Mouse (Mus musculus): ENCODE results near the gene a. TPM values are rescaled to one million over a fixed set of nuclear protein-coding genes. Genes with fewer than 3 reads are reported as not detected.

The a gene
- polyA plus RNA-seq, 1 experiment, result not detected

- no peak for TF ChIP-seq MYOD1 (IDR thresholded peaks at IDR 0.05; ENCODE audit: control insufficient read depth, insufficient read length, low read depth)
- TF ChIP-seq MAX (IDR thresholded peaks at IDR 0.05), result no peak
- no peak for TF ChIP-seq FOSL1 (IDR thresholded peaks at IDR 0.05; ENCODE audit: insufficient read depth, low read length, poor library complexity, severe bottlenecking)
- TF ChIP-seq CTCF (IDR thresholded peaks at IDR 0.05; ENCODE audit: control insufficient read depth, insufficient read depth, insufficient read length), result no peak
- no peak for TF ChIP-seq USF1 (IDR thresholded peaks at IDR 0.05; ENCODE audit: low read depth)
- no peak for TF ChIP-seq CEBPB (IDR thresholded peaks at IDR 0.05; ENCODE audit: low read depth)
- TF ChIP-seq MYOG (IDR thresholded peaks at IDR 0.05; ENCODE audit: control insufficient read depth, extremely low read depth, insufficient read length), result no peak
- Histone ChIP-seq H3K36me3 (ENCODE audit: control insufficient read depth, insufficient read depth) (no peaks in the 10 kb centered on the region), H3K27me3 (ENCODE audit: control insufficient read depth, insufficient read depth, insufficient read length) (no peaks in the 10 kb centered on the region), H3ac (ENCODE audit: control insufficient read depth, insufficient read length, low read depth) (no peak overlapping the region), H3K79me2 (ENCODE audit: control insufficient read depth, insufficient read depth) (no peaks in the 10 kb centered on the region), H3K4me3 (ENCODE audit: insufficient read depth, poor library complexity, severe bottlenecking) (no peak overlapping the region), H3K79me3 (ENCODE audit: low read depth) (no peaks in the 10 kb centered on the region)
Observed at GRCm38 (mm10) chr2:154774032-154774431, 17.2 kb upstream of the a start.

GRCm38 (mm10) chr2:154776496-154776895 is 14.7 kb upstream of the a start:
- Histone ChIP-seq H3K4me3 (ENCODE audit: insufficient read depth, poor library complexity, severe bottlenecking) (no peak overlapping the region), H3K79me3 (ENCODE audit: low read depth) (no peaks in the 10 kb centered on the region), H3K79me2 (ENCODE audit: control insufficient read depth, insufficient read depth) (no peaks in the 10 kb centered on the region), H3K27me3 (ENCODE audit: control insufficient read depth, insufficient read depth, insufficient read length) (no peaks in the 10 kb centered on the region), H3K36me3 (ENCODE audit: control insufficient read depth, insufficient read depth) (no peaks in the 10 kb centered on the region), H3ac (ENCODE audit: control insufficient read depth, insufficient read length, low read depth) (no peak overlapping the region)
- no peak for TF ChIP-seq FOSL1 (IDR thresholded peaks at IDR 0.05; ENCODE audit: insufficient read depth, low read length, poor library complexity, severe bottlenecking)
- no peak for TF ChIP-seq CEBPB (IDR thresholded peaks at IDR 0.05; ENCODE audit: low read depth)
- TF ChIP-seq MYOG (IDR thresholded peaks at IDR 0.05; ENCODE audit: control insufficient read depth, extremely low read depth, insufficient read length), result no peak
- no peak for TF ChIP-seq MAX (IDR thresholded peaks at IDR 0.05)

GRCm38 (mm10) chr2:154779648-154780047 is 11.6 kb upstream of the a start:
- Histone ChIP-seq H3K36me3 (ENCODE audit: control insufficient read depth, insufficient read depth) (no peaks in the 10 kb centered on the region), H3K4me3 (ENCODE audit: insufficient read depth, poor library complexity, severe bottlenecking) (no peak overlapping the region), H3K79me3 (ENCODE audit: low read depth) (no peaks in the 10 kb centered on the region), H3ac (ENCODE audit: control insufficient read depth, insufficient read length, low read depth) (no peak overlapping the region), H3K27me3 (ENCODE audit: control insufficient read depth, insufficient read depth, insufficient read length) (no peaks in the 10 kb centered on the region), H3K79me2 (ENCODE audit: control insufficient read depth, insufficient read depth) (no peaks in the 10 kb centered on the region)
- TF ChIP-seq MYOG (IDR thresholded peaks at IDR 0.05; ENCODE audit: control insufficient read depth, extremely low read depth, insufficient read length) (no peak), USF1 (IDR thresholded peaks at IDR 0.05; ENCODE audit: low read depth) (no peak), MYOD1 (IDR thresholded peaks at IDR 0.05; ENCODE audit: control insufficient read depth, insufficient read length, low read depth) (no peak), CTCF (IDR thresholded peaks at IDR 0.05; ENCODE audit: control insufficient read depth, insufficient read depth, insufficient read length) (no peak), FOSL1 (IDR thresholded peaks at IDR 0.05; ENCODE audit: insufficient read depth, low read length, poor library complexity, severe bottlenecking) (no peak), CEBPB (IDR thresholded peaks at IDR 0.05; ENCODE audit: low read depth) (no peak), MAX (IDR thresholded peaks at IDR 0.05) (no peak)

GRCm38 (mm10) chr2:154782361-154782760 is 8.8 kb upstream of the a start:
- TF ChIP-seq CTCF (IDR thresholded peaks at IDR 0.05; ENCODE audit: control insufficient read depth, insufficient read depth, insufficient read length) (no peak), MYOD1 (IDR thresholded peaks at IDR 0.05; ENCODE audit: control insufficient read depth, insufficient read length, low read depth) (no peak), FOSL1 (IDR thresholded peaks at IDR 0.05; ENCODE audit: insufficient read depth, low read length, poor library complexity, severe bottlenecking) (no peak), CEBPB (IDR thresholded peaks at IDR 0.05; ENCODE audit: low read depth) (no peak), MYOG (IDR thresholded peaks at IDR 0.05; ENCODE audit: control insufficient read depth, extremely low read depth, insufficient read length) (no peak), MAX (IDR thresholded peaks at IDR 0.05) (no peak), USF1 (IDR thresholded peaks at IDR 0.05; ENCODE audit: low read depth) (no peak)
- no peaks in the 10 kb centered on the region for H3K79me3 ChIP-seq (ENCODE audit: low read depth)
- no peaks in the 10 kb centered on the region for H3K79me2 ChIP-seq (ENCODE audit: control insufficient read depth, insufficient read depth)

GRCm38 (mm10) chr2:154782856-154783650 is 8.1 kb upstream of the a start:
- Histone ChIP-seq H3K79me3 (ENCODE audit: low read depth) (no peaks in the 10 kb centered on the region), H3K79me2 (ENCODE audit: control insufficient read depth, insufficient read depth) (no peaks in the 10 kb centered on the region), H3K4me3 (ENCODE audit: insufficient read depth, poor library complexity, severe bottlenecking) (no peak overlapping the region), H3ac (ENCODE audit: control insufficient read depth, insufficient read length, low read depth) (no peak overlapping the region), H3K27me3 (ENCODE audit: control insufficient read depth, insufficient read depth, insufficient read length) (no peaks in the 10 kb centered on the region), H3K36me3 (ENCODE audit: control insufficient read depth, insufficient read depth) (no peaks in the 10 kb centered on the region)
- TF ChIP-seq MAX (IDR thresholded peaks at IDR 0.05), result no peak
- TF ChIP-seq USF1 (IDR thresholded peaks at IDR 0.05; ENCODE audit: low read depth), result no peak
- no peak for TF ChIP-seq CTCF (IDR thresholded peaks at IDR 0.05; ENCODE audit: control insufficient read depth, insufficient read depth, insufficient read length)
- no peak for TF ChIP-seq MYOG (IDR thresholded peaks at IDR 0.05; ENCODE audit: control insufficient read depth, extremely low read depth, insufficient read length)
- no peak for TF ChIP-seq MYOD1 (IDR thresholded peaks at IDR 0.05; ENCODE audit: control insufficient read depth, insufficient read length, low read depth)
- no peak for TF ChIP-seq FOSL1 (IDR thresholded peaks at IDR 0.05; ENCODE audit: insufficient read depth, low read length, poor library complexity, severe bottlenecking)
- TF ChIP-seq CEBPB (IDR thresholded peaks at IDR 0.05; ENCODE audit: low read depth), result no peak

More at GRCm38 (mm10) chr2:154782361-154782760, 8.8 kb upstream of the a start:
- Histone ChIP-seq H3K36me3 (ENCODE audit: control insufficient read depth, insufficient read depth) (no peaks in the 10 kb centered on the region), H3ac (ENCODE audit: control insufficient read depth, insufficient read length, low read depth) (no peak overlapping the region), H3K4me3 (ENCODE audit: insufficient read depth, poor library complexity, severe bottlenecking) (no peak overlapping the region), H3K27me3 (ENCODE audit: control insufficient read depth, insufficient read depth, insufficient read length) (no peaks in the 10 kb centered on the region)
